Mouse (Mus musculus): ENCODE data around the gene Pard3b. TPM values are rescaled to one million over a fixed set of nuclear protein-coding genes. Genes with fewer than 3 reads are reported as not detected.

Gene Pard3b
- polyA plus RNA-seq (2015; fragmentation: Nextera tagmentation; extraction: Ambion mirVana): 11.4 and 13.6 TPM in 2 replicates

- Histone ChIP-seq H3K4me1 (ENCODE audit: control insufficient read depth, insufficient read depth, low read length) (peaks cover 15% of the 10 kb centered on the region), H3K4me2 (ENCODE audit: low read depth, low read length) (peak within 1 kb of the TSS; percentile 84), H3K4me3 (ENCODE audit: low read length) (peak within 1 kb of the TSS; percentile 99), H3K27me3 (ENCODE audit: control insufficient read depth, insufficient read depth, low read length) (no peaks in the 10 kb centered on the region), H3K9me3 (replicated peaks; ENCODE audit: control insufficient read depth, low read length) (no peaks in the 10 kb centered on the region), H3K36me3 (ENCODE audit: control insufficient read depth, insufficient read depth) (no peaks in the 10 kb centered on the region), H3K9ac (ENCODE audit: low read length) (peak within 1 kb of the TSS; percentile 94), H3K27ac (ENCODE audit: low read length) (peak within 1 kb of the TSS; percentile 74)
- ATAC-seq (replicated peaks; ENCODE audit: extremely low read depth, insufficient read depth, low FRiP score): peak; percentile 89
- under 1% methylated on average over 57 of the region's 60 CpGs for WGBS
Observed at GRCm38 (mm10) chr1:61638347-61639111, at the start of gene Pard3b. TSS of gene Pard3b (plus strand) at chr1:61638824.

- Histone ChIP-seq H3K4me1 (ENCODE audit: control insufficient read depth, insufficient read depth, low read length) (no peaks in the 10 kb centered on the region), H3K36me3 (ENCODE audit: control insufficient read depth, insufficient read depth) (no peaks in the 10 kb centered on the region), H3K9ac (ENCODE audit: low read length) (no peak overlapping the region), H3K4me2 (ENCODE audit: low read depth, low read length) (no peak overlapping the region), H3K27me3 (ENCODE audit: control insufficient read depth, insufficient read depth, low read length) (no peaks in the 10 kb centered on the region), H3K27ac (ENCODE audit: low read length) (no peak overlapping the region), H3K9me3 (replicated peaks; ENCODE audit: control insufficient read depth, low read length) (no peaks in the 10 kb centered on the region), H3K4me3 (ENCODE audit: low read length) (no peak overlapping the region)
- no peak for ATAC-seq (replicated peaks; ENCODE audit: extremely low read depth, insufficient read depth, low FRiP score)
Observed at GRCm38 (mm10) chr1:61616176-61616575, 22.4 kb upstream of the Pard3b start.

GRCm38 (mm10) chr1:61620651-61621050, 18.0 kb upstream of the Pard3b start:
- no peaks in the 10 kb centered on the region for H3K4me1 ChIP-seq (ENCODE audit: control insufficient read depth, insufficient read depth, low read length)
- H3K9me3 ChIP-seq (replicated peaks; ENCODE audit: control insufficient read depth, low read length): no peaks in the 10 kb centered on the region
- H3K36me3 ChIP-seq (ENCODE audit: control insufficient read depth, insufficient read depth): no peaks in the 10 kb centered on the region
- H3K27ac ChIP-seq (ENCODE audit: low read length): no peak overlapping the region
- ATAC-seq (replicated peaks; ENCODE audit: extremely low read depth, insufficient read depth, low FRiP score): no peak
- H3K4me2 ChIP-seq (ENCODE audit: low read depth, low read length): no peak overlapping the region
- WGBS: 80% methylated on average over 1 of the region's 1 CpGs
- H3K9ac ChIP-seq (ENCODE audit: low read length): no peak overlapping the region
- H3K4me3 ChIP-seq (ENCODE audit: low read length): no peak overlapping the region
- H3K27me3 ChIP-seq (ENCODE audit: control insufficient read depth, insufficient read depth, low read length): no peaks in the 10 kb centered on the region

GRCm38 (mm10) chr1:61629857-61630256, 8.8 kb upstream of the Pard3b start:
- Histone ChIP-seq H3K9me3 (replicated peaks; ENCODE audit: control insufficient read depth, low read length) (no peaks in the 10 kb centered on the region), H3K4me3 (ENCODE audit: low read length) (no peak overlapping the region), H3K27me3 (ENCODE audit: control insufficient read depth, insufficient read depth, low read length) (no peaks in the 10 kb centered on the region), H3K9ac (ENCODE audit: low read length) (no peak overlapping the region), H3K36me3 (ENCODE audit: control insufficient read depth, insufficient read depth) (no peaks in the 10 kb centered on the region), H3K4me1 (ENCODE audit: control insufficient read depth, insufficient read depth, low read length) (no peaks in the 10 kb centered on the region), H3K27ac (ENCODE audit: low read length) (no peak overlapping the region), H3K4me2 (ENCODE audit: low read depth, low read length) (no peak overlapping the region)
- WGBS: 57% methylated on average over 2 of the region's 2 CpGs
- ATAC-seq (replicated peaks; ENCODE audit: extremely low read depth, insufficient read depth, low FRiP score): no peak

- Histone ChIP-seq H3K36me3 (ENCODE audit: control insufficient read depth, insufficient read depth) (no peaks in the 10 kb centered on the region), H3K27me3 (ENCODE audit: control insufficient read depth, insufficient read depth, low read length) (no peaks in the 10 kb centered on the region), H3K4me1 (ENCODE audit: control insufficient read depth, insufficient read depth, low read length) (peaks cover 15% of the 10 kb centered on the region), H3K27ac (ENCODE audit: low read length) (peak overlapping the region; percentile 74), H3K4me2 (ENCODE audit: low read depth, low read length) (peak overlapping the region; percentile 84), H3K4me3 (ENCODE audit: low read length) (peak overlapping the region; percentile 99), H3K9ac (ENCODE audit: low read length) (peak overlapping the region; percentile 94), H3K9me3 (replicated peaks; ENCODE audit: control insufficient read depth, low read length) (no peaks in the 10 kb centered on the region)
- WGBS: 4% methylated on average over 40 of the region's 40 CpGs
- ATAC-seq (replicated peaks; ENCODE audit: extremely low read depth, insufficient read depth, low FRiP score): peak; percentile 62
Observed at GRCm38 (mm10) chr1:61639114-61640093, 780 bp downstream of the Pard3b start.

GRCm38 (mm10) chr1:61641880-61642279, 3.3 kb downstream of the Pard3b start:
- H3K36me3 ChIP-seq (ENCODE audit: control insufficient read depth, insufficient read depth): no peaks in the 10 kb centered on the region
- peaks cover 15% of the 10 kb centered on the region for H3K4me1 ChIP-seq (ENCODE audit: control insufficient read depth, insufficient read depth, low read length)
- 18% methylated on average over 4 of the region's 4 CpGs for WGBS
- H3K9ac ChIP-seq (ENCODE audit: low read length): no peak overlapping the region
- H3K4me3 ChIP-seq (ENCODE audit: low read length): no peak overlapping the region
- no peaks in the 10 kb centered on the region for H3K9me3 ChIP-seq (replicated peaks; ENCODE audit: control insufficient read depth, low read length)
- H3K27ac ChIP-seq (ENCODE audit: low read length): no peak overlapping the region
- no peaks in the 10 kb centered on the region for H3K27me3 ChIP-seq (ENCODE audit: control insufficient read depth, insufficient read depth, low read length)
- ATAC-seq (replicated peaks; ENCODE audit: extremely low read depth, insufficient read depth, low FRiP score): no peak
- no peak overlapping the region for H3K4me2 ChIP-seq (ENCODE audit: low read depth, low read length)

GRCm38 (mm10) chr1:61645062-61645461, 6.4 kb downstream of the Pard3b start:
- Histone ChIP-seq H3K27me3 (ENCODE audit: control insufficient read depth, insufficient read depth, low read length) (no peaks in the 10 kb centered on the region), H3K4me3 (ENCODE audit: low read length) (no peak overlapping the region), H3K27ac (ENCODE audit: low read length) (no peak overlapping the region), H3K9ac (ENCODE audit: low read length) (no peak overlapping the region), H3K9me3 (replicated peaks; ENCODE audit: control insufficient read depth, low read length) (no peaks in the 10 kb centered on the region), H3K36me3 (ENCODE audit: control insufficient read depth, insufficient read depth) (no peaks in the 10 kb centered on the region), H3K4me2 (ENCODE audit: low read depth, low read length) (no peak overlapping the region), H3K4me1 (ENCODE audit: control insufficient read depth, insufficient read depth, low read length) (peaks cover 5% of the 10 kb centered on the region)
- ATAC-seq (replicated peaks; ENCODE audit: extremely low read depth, insufficient read depth, low FRiP score): no peak
- WGBS: 65% methylated on average over 3 of the region's 3 CpGs

GRCm38 (mm10) chr1:61649964-61650363, 11.3 kb downstream of the Pard3b start:
- Histone ChIP-seq H3K4me3 (ENCODE audit: low read length) (no peak overlapping the region), H3K36me3 (ENCODE audit: control insufficient read depth, insufficient read depth) (no peaks in the 10 kb centered on the region), H3K4me2 (ENCODE audit: low read depth, low read length) (no peak overlapping the region), H3K9ac (ENCODE audit: low read length) (no peak overlapping the region), H3K27ac (ENCODE audit: low read length) (no peak overlapping the region), H3K4me1 (ENCODE audit: control insufficient read depth, insufficient read depth, low read length) (no peaks in the 10 kb centered on the region), H3K27me3 (ENCODE audit: control insufficient read depth, insufficient read depth, low read length) (no peaks in the 10 kb centered on the region), H3K9me3 (replicated peaks; ENCODE audit: control insufficient read depth, low read length) (no peaks in the 10 kb centered on the region)
- ATAC-seq (replicated peaks; ENCODE audit: extremely low read depth, insufficient read depth, low FRiP score): no peak

Data from heart, embryonic 16.5 days (tissue).